Mouse (Mus musculus) forebrain, embryonic 10.5 days (tissue): ENCODE results near the gene Bcl7c. TPM values are rescaled to one million over a fixed set of nuclear protein-coding genes. Genes with fewer than 3 reads are reported as not detected.
"Not testable (repeated sequence)": the region's sequence is repeated elsewhere in the genome, so short reads cannot be mapped to it uniquely, and the experiment has no call there.

Experiments
- DNase-seq: peaks from one replicate; pipeline ENCODE4 v3.0.0-alpha.2; 2017; ENCODE audit warnings: low spot score; ENCODE audit errors: extremely low spot score
- H3K27ac ChIP-seq: fragments of 300-500 bp; sonication (generic); 2 replicates; pipeline ENCODE4 v1.5.1; 2016; ENCODE audit warnings: mild to moderate bottlenecking
- H3K27me3 ChIP-seq: fragments of 300-500 bp; sonication (generic); 2 replicates; pipeline ENCODE4 v1.6.1; 2016; ENCODE audit warnings: mild to moderate bottlenecking; ENCODE audit not compliant: poor library complexity, severe bottlenecking
- H3K36me3 ChIP-seq: fragments of 300-500 bp; sonication (generic); replicated peaks from 2 replicates; pipeline ENCODE4 v1.6.1; 2016; ENCODE audit warnings: mild to moderate bottlenecking, moderate library complexity
- H3K4me1 ChIP-seq: fragments of 300-500 bp; sonication (generic); 2 replicates; pipeline ENCODE4 v1.6.1; 2016
- H3K4me3 ChIP-seq: fragments of 300-500 bp; sonication (generic); 2 replicates; pipeline ENCODE4 v1.5.1; 2016; ENCODE audit warnings: mild to moderate bottlenecking, moderate library complexity
- H3K9me3 ChIP-seq: fragments of 300-500 bp; sonication (generic); 2 replicates; pipeline ENCODE4 v1.6.1; 2016; ENCODE audit warnings: mild to moderate bottlenecking, moderate library complexity
- WGBS: fragments of 180-500 bp; shearing (Covaris S2); methylation state at CpG from one replicate; pipeline ENCODE4 v1.1.7; 2016; 5-methylcytosine and 5-hydroxymethylcytosine counted together
- polyA plus RNA-seq: library from polyadenylated mRNA; unstranded; fragments of >200 nt; fragmentation: Nextera tagmentation; extraction: Ambion mirVana; gene quantifications from 2 replicates; pipeline ENCODE4 v1.2.1, GENCODE M21; 2016

The Bcl7c gene
- polyA plus RNA-seq, 1 experiment from 2014 or later, result 50.4 TPM

DNA sequence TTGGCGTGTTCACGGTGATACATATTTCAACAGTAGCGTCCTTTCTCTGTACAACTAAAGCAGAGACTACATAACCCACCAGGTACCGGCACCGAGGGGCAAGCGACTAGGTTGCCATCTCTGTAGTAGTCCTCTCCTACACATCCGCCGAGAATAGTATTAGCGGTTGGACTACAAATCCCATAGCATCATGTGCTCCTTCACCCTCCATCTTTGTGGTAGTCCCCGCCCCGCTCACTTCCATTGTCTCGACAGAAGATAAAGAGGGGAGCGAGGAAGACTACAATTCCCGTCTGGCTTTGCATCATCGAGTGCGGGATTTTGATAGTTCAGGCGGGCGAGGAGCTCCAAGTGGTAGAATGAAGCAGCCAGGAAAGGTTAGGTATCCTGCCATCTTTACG lies 36.5 kb upstream of the Bcl7c start:
- Histone ChIP-seq H3K36me3 (peaks cover 26% of the 10 kb centered on the region), H3K4me1 (peaks cover 33% of the 10 kb centered on the region), H3K27me3 (no peaks in the 10 kb centered on the region), H3K4me3 (peak overlapping the region; percentile 71), H3K9me3 (no peaks in the 10 kb centered on the region), H3K27ac (peak overlapping the region; percentile 97)
- DNase-seq, result peak; percentile 93
- WGBS, result under 1% methylated on average over 19 of the region's 19 CpGs

DNA sequence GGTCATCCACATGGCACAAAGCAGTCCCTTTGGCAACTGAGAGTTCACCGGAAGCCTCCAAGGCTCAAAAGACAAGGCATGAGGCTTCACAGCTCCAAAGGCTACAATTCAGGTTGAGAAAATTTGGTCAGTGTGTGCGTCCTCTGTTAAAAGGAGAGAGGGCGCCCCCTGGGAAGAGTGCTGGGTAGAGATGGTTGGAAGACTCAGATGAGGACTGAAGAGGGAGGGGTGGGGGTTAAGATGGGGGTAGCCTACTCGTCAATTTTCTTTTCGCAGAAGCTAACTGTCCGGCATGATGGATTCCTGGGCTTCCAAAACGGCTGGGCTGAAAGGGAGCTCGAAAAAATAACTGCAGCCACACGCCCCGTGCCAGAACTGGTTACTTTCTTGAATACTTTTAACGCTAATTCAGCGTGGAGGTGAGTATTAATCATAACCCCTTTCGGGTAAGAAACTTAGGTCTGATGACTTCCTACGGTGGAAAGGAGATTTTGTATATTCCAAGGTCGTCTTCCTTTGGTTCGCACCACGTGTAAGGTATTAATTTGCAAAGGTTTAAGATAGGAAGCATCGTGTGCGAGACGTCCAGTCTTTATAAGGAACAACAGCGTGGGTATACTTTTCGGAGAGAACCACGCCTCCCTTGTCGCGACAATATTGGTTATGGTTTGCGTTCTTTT lies 35.8 kb upstream of the Bcl7c start, which contains the start of gene Fbxl19:
TSS of gene Fbxl19 (plus strand) at position 178 of the 680 bp plus-strand sequence.
- under 1% methylated on average over 26 of the region's 26 CpGs for WGBS
- Histone ChIP-seq H3K4me3 (peak within 1 kb of the TSS; percentile 71), H3K27me3 (no peaks in the 10 kb centered on the region), H3K36me3 (peaks cover 19% of the 10 kb centered on the region), H3K4me1 (peaks cover 33% of the 10 kb centered on the region), H3K9me3 (no peaks in the 10 kb centered on the region), H3K27ac (peak within 1 kb of the TSS; percentile 97)
- DNase-seq, result peak; percentile 72

GRCm38 (mm10) chr7:127732066-127732465 lies 23.3 kb upstream of the Bcl7c start, which contains the start of gene Ctf2:
Gene Ctf2 (minus strand): TSS chr7:127732166.
- H3K9me3 ChIP-seq, H3K4me3 ChIP-seq, H3K27ac ChIP-seq, H3K4me1 ChIP-seq, H3K27me3 ChIP-seq, DNase-seq, H3K36me3 ChIP-seq: not testable (repeated sequence)
- 100% methylated on average over 1 of the region's 5 CpGs for WGBS

- no peak for DNase-seq
- H3K27me3 ChIP-seq, result no peaks in the 10 kb centered on the region
- no peaks in the 10 kb centered on the region for H3K36me3 ChIP-seq
- H3K9me3 ChIP-seq, result no peaks in the 10 kb centered on the region
- 78% methylated on average over 4 of the region's 4 CpGs for WGBS
- no peak overlapping the region for H3K27ac ChIP-seq
- H3K4me1 ChIP-seq, result peaks cover 16% of the 10 kb centered on the region
- no peak overlapping the region for H3K4me3 ChIP-seq
Observed at GRCm38 (mm10) chr7:127730170-127730569, 21.4 kb upstream of the Bcl7c start.

DNA sequence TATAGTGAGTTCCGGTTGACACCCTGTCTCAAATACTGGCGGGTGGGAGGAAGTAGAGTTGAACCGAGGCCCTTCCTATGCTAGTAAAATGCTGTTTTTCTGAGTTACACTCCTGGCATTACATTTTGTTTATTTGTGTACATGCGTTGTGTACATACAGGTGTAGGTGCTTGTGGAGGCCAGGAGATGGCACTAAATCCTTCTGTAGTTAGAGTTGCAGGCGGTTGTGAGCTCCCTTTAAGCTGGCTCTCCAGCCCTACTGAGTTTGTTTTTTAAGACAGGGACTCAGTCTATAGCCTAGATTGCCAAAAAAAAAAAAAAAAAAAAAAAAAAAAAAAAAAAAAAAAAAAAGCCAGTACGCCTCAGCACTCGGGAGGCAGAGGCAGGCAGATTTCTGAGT lies 19.2 kb upstream of the Bcl7c start:
- WGBS, result 81% methylated on average over 7 of the region's 7 CpGs
- H3K4me1 ChIP-seq, result peaks cover 16% of the 10 kb centered on the region
- no peaks in the 10 kb centered on the region for H3K27me3 ChIP-seq
- H3K36me3 ChIP-seq, result no peaks in the 10 kb centered on the region
- no peak overlapping the region for H3K4me3 ChIP-seq
- DNase-seq, result no peak
- H3K9me3 ChIP-seq, result no peaks in the 10 kb centered on the region
- H3K27ac ChIP-seq, result no peak overlapping the region

DNA sequence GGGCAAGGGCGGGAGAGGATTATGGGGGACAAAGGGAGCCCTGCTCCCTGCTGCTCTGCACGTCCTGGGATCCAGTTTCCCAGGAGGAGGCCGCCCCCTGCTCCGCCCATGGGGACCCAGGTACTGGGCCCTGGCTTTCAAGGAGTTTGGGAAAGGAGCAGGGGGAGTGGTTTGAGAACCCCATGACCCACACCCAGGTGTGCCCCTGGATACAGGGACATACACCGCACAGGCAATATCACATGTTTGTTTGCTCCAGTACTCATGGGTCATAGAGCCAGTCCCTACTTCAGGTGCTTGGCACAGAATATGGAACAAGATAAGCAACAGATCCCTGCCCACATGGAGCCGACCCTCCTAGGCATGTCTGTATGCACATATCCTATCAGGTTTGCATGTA lies 17.2 kb upstream of the Bcl7c start:
- H3K36me3 ChIP-seq, result no peaks in the 10 kb centered on the region
- 39% methylated on average over 6 of the region's 6 CpGs for WGBS
- H3K4me1 ChIP-seq, result peaks cover 16% of the 10 kb centered on the region
- no peaks in the 10 kb centered on the region for H3K27me3 ChIP-seq
- H3K9me3 ChIP-seq, result no peaks in the 10 kb centered on the region
- DNase-seq, result no peak
- H3K4me3 ChIP-seq, result no peak overlapping the region
- peak overlapping the region; percentile 26 for H3K27ac ChIP-seq

- no peaks in the 10 kb centered on the region for H3K27me3 ChIP-seq
- H3K9me3 ChIP-seq, result no peaks in the 10 kb centered on the region
- DNase-seq, result no peak
- H3K4me1 ChIP-seq, result peaks cover 16% of the 10 kb centered on the region
- 48% methylated on average over 2 of the region's 2 CpGs for WGBS
- H3K36me3 ChIP-seq, result no peaks in the 10 kb centered on the region
- no peak overlapping the region for H3K4me3 ChIP-seq
- peak overlapping the region; percentile 26; the same call in 1 of the 2 replicates for H3K27ac ChIP-seq
Observed at GRCm38 (mm10) chr7:127725490-127725889, 16.8 kb upstream of the Bcl7c start.

DNA sequence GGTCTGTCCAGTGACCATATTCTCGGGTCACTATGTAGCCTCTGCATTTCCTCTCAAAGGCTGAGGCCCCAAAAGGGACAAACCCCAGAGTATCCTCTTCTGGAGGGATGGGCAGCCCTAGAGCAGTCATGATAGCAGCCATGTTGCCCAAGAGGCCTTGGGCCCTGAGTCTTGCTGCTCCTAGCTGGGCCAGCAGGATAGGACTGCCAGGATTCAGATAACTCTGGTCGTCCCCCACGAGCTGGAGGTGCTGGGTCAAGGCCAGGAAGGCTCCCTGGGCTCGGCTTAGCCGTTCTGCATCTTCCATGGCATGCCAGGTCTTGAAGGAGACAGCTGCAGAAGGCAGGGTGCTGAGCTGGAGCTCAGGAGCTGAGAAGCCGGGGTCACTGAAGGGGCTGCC lies 10.5 kb upstream of the Bcl7c start:
- H3K4me3 ChIP-seq, result no peak overlapping the region
- DNase-seq, result no peak
- H3K4me1 ChIP-seq, result peaks cover 23% of the 10 kb centered on the region
- 94% methylated on average over 6 of the region's 6 CpGs for WGBS
- no peaks in the 10 kb centered on the region for H3K9me3 ChIP-seq
- H3K27ac ChIP-seq, result no peak overlapping the region
- peaks cover 5% of the 10 kb centered on the region; the same call in 1 of the 2 replicates for H3K27me3 ChIP-seq
- peaks cover 2% of the 10 kb centered on the region; the same call in 1 of the 2 replicates for H3K36me3 ChIP-seq

- no peak for DNase-seq
- Histone ChIP-seq H3K4me1 (peaks cover 31% of the 10 kb centered on the region), H3K27me3 (peaks cover 5% of the 10 kb centered on the region; the same call in 1 of the 2 replicates), H3K4me3 (no peak overlapping the region), H3K27ac (no peak overlapping the region), H3K9me3 (no peaks in the 10 kb centered on the region), H3K36me3 (peaks cover 2% of the 10 kb centered on the region; the same call in 1 of the 2 replicates)
- WGBS, result 87% methylated on average over 6 of the region's 6 CpGs
Observed at GRCm38 (mm10) chr7:127718339-127718738, 9.6 kb upstream of the Bcl7c start.

GRCm38 (mm10) chr7:127716992-127717391 lies 8.3 kb upstream of the Bcl7c start:
- Histone ChIP-seq H3K9me3 (no peaks in the 10 kb centered on the region), H3K4me3 (peak overlapping the region; percentile 53), H3K4me1 (peaks cover 45% of the 10 kb centered on the region), H3K27ac (peak overlapping the region; percentile 84), H3K27me3 (peaks cover 5% of the 10 kb centered on the region; the same call in 1 of the 2 replicates), H3K36me3 (peaks cover 2% of the 10 kb centered on the region; the same call in 1 of the 2 replicates)
- WGBS, result 1% methylated on average over 41 of the region's 41 CpGs
- DNase-seq, result peak; percentile 71

DNA sequence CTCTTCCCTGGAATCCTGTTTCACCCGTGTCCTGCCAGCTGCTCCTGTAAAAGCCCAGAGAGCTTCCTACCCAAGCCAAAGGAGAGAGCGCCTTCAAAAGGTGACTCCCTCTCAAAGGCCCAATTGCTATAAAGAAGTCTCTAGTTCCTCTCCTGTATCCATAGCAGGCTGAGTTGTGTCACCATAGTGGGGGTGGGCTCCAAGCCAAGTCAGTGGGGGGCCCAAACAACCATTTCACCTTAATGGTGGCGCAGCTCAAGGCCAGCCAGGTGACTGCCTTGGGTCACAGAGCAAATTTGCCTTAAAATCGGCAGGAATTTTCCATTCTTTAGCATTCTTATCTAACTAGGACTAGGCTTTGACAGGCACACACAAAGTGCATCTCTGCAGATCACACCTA lies 6.1 kb upstream of the Bcl7c start:
- H3K9me3 ChIP-seq, result no peaks in the 10 kb centered on the region
- WGBS, result 83% methylated on average over 4 of the region's 4 CpGs
- no peak overlapping the region; the same call in 1 of the 2 replicates for H3K4me3 ChIP-seq
- H3K27me3 ChIP-seq, result peaks cover 5% of the 10 kb centered on the region; the same call in 1 of the 2 replicates
- no peak overlapping the region for H3K27ac ChIP-seq
- DNase-seq, result no peak
- peaks cover 2% of the 10 kb centered on the region; the same call in 1 of the 2 replicates for H3K36me3 ChIP-seq
- H3K4me1 ChIP-seq, result peaks cover 59% of the 10 kb centered on the region

DNA sequence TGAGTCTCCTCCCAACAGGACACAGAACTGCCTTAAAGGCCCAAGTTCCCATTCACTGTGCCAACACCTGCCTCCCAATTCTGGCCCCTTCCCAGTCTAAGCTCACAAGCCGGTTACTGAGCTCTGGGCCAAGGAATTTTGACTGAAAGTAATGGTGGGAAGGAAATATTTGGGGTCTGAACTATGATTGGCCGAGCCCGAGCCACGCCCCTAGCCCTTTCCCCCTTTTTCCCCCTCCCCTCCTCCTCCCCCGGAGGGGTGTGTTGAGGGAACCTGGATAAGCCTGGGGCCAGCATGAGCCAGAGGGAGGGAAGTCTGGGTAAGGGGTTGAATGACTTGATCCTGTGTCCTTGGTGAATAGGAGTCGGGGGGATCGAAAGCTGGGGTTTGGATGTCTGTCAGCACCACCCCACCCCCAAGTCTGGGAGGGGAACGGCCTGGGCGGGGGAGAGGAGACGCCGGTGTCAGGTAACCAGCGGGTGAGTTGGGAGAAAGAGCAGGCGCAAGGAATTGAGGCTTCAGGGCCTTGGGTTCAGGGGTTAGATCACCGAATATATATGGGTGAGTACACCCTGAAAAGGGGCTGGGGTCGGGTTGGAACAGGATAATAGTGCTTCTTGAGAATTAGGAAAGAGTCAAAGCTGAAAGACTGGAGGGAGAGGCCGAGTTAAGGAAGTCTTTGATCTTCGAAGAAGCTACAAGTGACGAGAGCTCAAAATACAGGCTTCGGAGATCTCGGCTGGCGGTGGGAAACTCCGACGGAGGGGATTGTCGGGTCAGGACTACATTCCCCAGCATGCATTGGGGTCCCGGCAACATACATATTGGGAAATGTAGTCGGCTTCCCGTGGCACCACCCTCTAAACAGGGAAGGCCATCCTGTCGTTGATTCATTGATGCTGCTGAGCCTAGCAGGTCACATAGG lies 4.0 kb upstream of the Bcl7c start, which contains the start of gene Ctf1:
TSS of gene Ctf1 (plus strand) at position 276 of the 925 bp plus-strand sequence.
- H3K27me3 ChIP-seq, result peaks cover 5% of the 10 kb centered on the region; the same call in 1 of the 2 replicates
- whole genome bisulfite sequencing, result under 1% methylated on average over 28 of the region's 28 CpGs
- H3K36me3 ChIP-seq, result 0 out of 2 replicates have a peak, but pooled peaks cover 2% of the 10 kb centered on the region
- DNase-seq, result peak; percentile 84
- H3K4me3 ChIP-seq, result peak within 1 kb of the TSS; percentile 53
- H3K9me3 ChIP-seq, result no peaks in the 10 kb centered on the region
- H3K4me1 ChIP-seq, result peaks cover 69% of the 10 kb centered on the region
- H3K27ac ChIP-seq, result peak within 1 kb of the TSS; percentile 88
